Mouse (Mus musculus): ENCODE data around the gene Ssxb2. TPM values are rescaled to one million over a fixed set of nuclear protein-coding genes. Genes with fewer than 3 reads are reported as not detected.
"Not testable (repeated sequence)": the region's sequence is repeated elsewhere in the genome, so short reads cannot be mapped to it uniquely, and the experiment has no call there.

Gene Ssxb2
- not detected in 2 replicates for polyA plus RNA-seq (2012; rRNA removed)

DNA sequence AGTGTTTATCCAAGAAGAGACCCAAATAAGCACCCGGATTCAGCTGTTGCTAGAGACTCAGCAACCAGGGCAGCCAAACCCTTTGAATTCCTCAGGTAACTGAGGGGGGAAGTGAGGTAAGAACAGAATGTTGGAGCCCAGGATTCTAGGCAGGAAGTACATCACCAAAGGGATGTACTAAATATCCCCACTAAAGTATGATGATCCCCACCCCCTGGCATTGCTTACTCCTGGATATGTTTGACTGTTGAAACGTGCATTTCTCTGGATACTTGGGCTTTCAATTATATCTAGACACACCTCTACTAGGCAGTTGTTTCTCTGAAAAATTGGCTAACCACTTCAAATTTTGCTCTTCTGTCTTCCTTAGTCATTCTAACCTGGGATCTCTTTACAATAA is at the start of gene Ssxb2:
Gene Ssxb2, minus strand, starts transcription at position 101 of the 400 bp plus-strand sequence.
- WGBS, result 58% methylated on average over 2 of the region's 2 CpGs
- DNase-seq (ENCODE audit: low read depth, low spot score), result not testable (repeated sequence)

DNA sequence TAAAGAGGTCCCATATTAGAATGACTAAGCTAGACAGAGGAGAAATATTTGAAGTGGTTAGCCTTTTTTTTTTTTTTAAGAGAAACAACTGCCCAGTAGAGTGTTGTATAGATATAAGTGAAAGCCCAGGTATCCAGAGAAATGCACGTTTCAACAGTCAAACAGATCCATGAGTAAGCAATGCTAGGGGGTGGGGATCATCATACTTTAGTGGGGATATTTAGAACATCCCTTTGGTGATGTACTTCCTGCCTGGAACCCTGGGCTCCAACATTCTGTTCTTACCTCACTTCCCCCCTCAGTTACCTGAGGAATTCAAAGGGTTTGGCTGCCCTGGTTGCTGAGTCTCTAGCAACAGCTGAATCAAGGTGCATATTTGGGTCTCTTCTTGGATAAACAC is 48.5 kb downstream of the Ssxb2 start, which contains the start of gene Ssxb1:
Gene Ssxb1, plus strand, starts transcription at position 301 of the 400 bp plus-strand sequence.
- 5% methylated on average over 1 of the region's 1 CpGs for WGBS
- DNase-seq (ENCODE audit: low read depth, low spot score), result not testable (repeated sequence)

Other genes with a start within 250 kb of the Ssxb2 start
- gene Ftsj1, start 209.3 kb downstream of the Ssxb2 start, polyA plus RNA-seq (2012; rRNA removed), result 24.2 and 26.4 TPM in 2 replicates
- 0.38 and 0.52 TPM in 2 replicates for gene Slc38a5, start 190.6 kb downstream of the Ssxb2 start, polyA plus RNA-seq (2012; rRNA removed)
- not detected in 2 replicates for gene Ssxb10, start 134.3 kb downstream of the Ssxb2 start, polyA plus RNA-seq (2012; rRNA removed)
- not detected in 2 replicates for gene Ssxb9, start 94.7 kb downstream of the Ssxb2 start, polyA plus RNA-seq (2012; rRNA removed)
- not detected in 2 replicates for gene Ssxb1, start 48.4 kb downstream of the Ssxb2 start, polyA plus RNA-seq (2012; rRNA removed)
- not detected in 2 replicates for gene Gm14459, start 63.2 kb upstream of the Ssxb2 start, polyA plus RNA-seq (2012; rRNA removed)
- gene Ssxb6, start 86.5 kb upstream of the Ssxb2 start, polyA plus RNA-seq (2012; rRNA removed), result not detected in 2 replicates
- not detected in 2 replicates for gene Ssxb3, start 130.1 kb upstream of the Ssxb2 start, polyA plus RNA-seq (2012; rRNA removed)
- gene Ssxb8, start 229.1 kb upstream of the Ssxb2 start, polyA plus RNA-seq (2012; rRNA removed), result not detected in 2 replicates